Mouse (Mus musculus) heart, adult 2 months (tissue): ENCODE results near the gene Tspyl3. TPM values are rescaled to one million over a fixed set of nuclear protein-coding genes. Genes with fewer than 3 reads are reported as not detected.

ENCODE experiments used
- DNase-seq, 2 experiments: peaks; one replicate each; pipeline ENCODE4 v3.0.0; 2021
- H3K27ac ChIP-seq: fragments of 200-600 bp; 2 replicates; pipeline ENCODE4 v1.8.1; 2022
- H3K27me3 ChIP-seq: fragments of 200-500 bp; 2 replicates; pipeline ENCODE4 v1.6.1; 2012; ENCODE audit warnings: mild to moderate bottlenecking, low read length, inconsistent platforms, mixed read lengths; ENCODE audit not compliant: control insufficient read depth, insufficient read depth
- H3K36me3 ChIP-seq: fragments of 200-500 bp; 2 replicates; pipeline ENCODE4 v1.6.1; 2012; ENCODE audit warnings: low read length, inconsistent platforms; ENCODE audit not compliant: control insufficient read depth, insufficient read depth
- H3K4me1 ChIP-seq: fragments of 200-500 bp; 2 replicates; pipeline ENCODE4 v1.6.1; 2011; ENCODE audit warnings: low read length; ENCODE audit not compliant: control insufficient read depth, insufficient read depth
- H3K4me3 ChIP-seq: fragments of 200-600 bp; 2 replicates; pipeline ENCODE4 v1.8.1; 2022
- H3K79me2 ChIP-seq: fragments of 200-500 bp; replicated peaks from 2 replicates; pipeline ENCODE4 v1.6.1; 2012; ENCODE audit warnings: mild to moderate bottlenecking, inconsistent platforms, low read length, moderate library complexity, mixed read lengths; ENCODE audit not compliant: control insufficient read depth, insufficient read depth
- H3K9ac ChIP-seq: fragments of 200-500 bp; 2 replicates; pipeline ENCODE4 v1.6.1; 2012; ENCODE audit warnings: low read depth, mild to moderate bottlenecking, control low read depth, inconsistent platforms, low read length, mixed read lengths
- CTCF ChIP-seq: fragments of 200-600 bp; IDR thresholded peaks from 2 replicates; pipeline ENCODE4 v1.8.1; 2022; ENCODE audit warnings: antibody characterized with exemption, mild to moderate bottlenecking, moderate library complexity
- EP300 ChIP-seq: fragments of 200-500 bp; IDR thresholded peaks from 2 replicates; pipeline ENCODE4 v1.6.1; 2011; ENCODE audit warnings: low read depth, low read length, control low read depth; ENCODE audit not compliant: insufficient read depth
- POLR2A ChIP-seq: fragments of 200-500 bp; IDR thresholded peaks from 2 replicates; pipeline ENCODE4 v1.6.1; 2011; ENCODE audit warnings: mild to moderate bottlenecking, low read depth, low read length, control low read depth; ENCODE audit not compliant: insufficient read depth
- WGBS: fragments of 180-500 bp; shearing (Covaris S2); methylation state at CpG from one replicate; pipeline ENCODE4 v1.1.7; 2018; 5-methylcytosine and 5-hydroxymethylcytosine counted together
- intact Hi-C: fragments of 180-260 bp; cut with DNase I; formaldehyde crosslinking; loops from one replicate; pipeline ENCODE4 v1.15.1; 2025
- polyA plus RNA-seq: library from polyadenylated mRNA; depleted of rRNA; stranded (reverse); fragments of >200 nt; gene quantifications from 2 replicates; pipeline ENCODE4 v1.2.3, GENCODE M21; 2012; rRNA removed
- total RNA-seq, 2 experiments: library from RNA; stranded (reverse); gene quantifications; 2 replicates each; pipeline ENCODE4 v1.2.3; 2021

The Tspyl3 gene
- total and polyA plus RNA-seq, 3 experiments = 0.94 to 2.1 (median 1.2) TPM

DNA sequence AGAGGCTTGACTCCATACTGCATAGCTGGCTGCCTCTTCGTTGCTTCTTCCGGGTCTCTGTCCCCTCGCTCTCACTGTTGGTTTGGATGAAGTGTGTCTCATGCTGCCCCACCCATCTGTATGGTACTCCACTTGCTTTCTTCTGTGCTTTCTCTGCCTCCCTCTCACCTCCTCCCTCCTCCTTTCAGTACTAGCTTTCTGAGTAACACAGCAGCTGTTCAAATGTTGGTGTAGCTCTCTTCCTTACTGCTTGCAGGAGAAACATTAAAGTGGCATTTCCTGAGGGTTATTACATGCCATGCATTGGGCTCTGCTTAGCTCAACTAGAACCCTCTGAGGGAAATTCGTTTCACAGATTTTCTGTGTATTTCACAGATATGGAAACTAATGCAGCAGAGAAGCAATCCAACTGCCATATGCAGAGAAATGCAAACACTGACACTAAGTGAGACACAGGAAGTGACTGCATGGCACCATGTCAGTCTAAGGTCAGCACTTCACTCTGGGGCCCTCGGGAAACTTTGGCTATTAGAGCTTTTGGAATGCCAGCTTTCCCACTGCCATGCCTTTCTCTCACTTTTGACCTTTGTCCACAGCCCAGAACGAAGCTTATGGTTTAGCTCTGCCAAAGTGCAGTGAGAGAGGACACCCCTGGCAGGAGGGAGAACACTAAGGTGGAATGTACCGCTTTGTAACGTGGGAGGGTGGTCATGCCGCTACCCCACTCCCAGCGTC is 45.9 kb downstream of the Tspyl3 start:
- DNase-seq = no peak
- TF ChIP-seq CTCF = no peak
- TF ChIP-seq EP300 = no peak
- no peak for TF ChIP-seq POLR2A
- Histone ChIP-seq H3K4me3 (no peak overlapping the region), H3K79me2 (peaks cover 3% of the 10 kb centered on the region; the same call in 1 of the 2 replicates), H3K36me3 (peaks cover 2% of the 10 kb centered on the region; the same call in 1 of the 2 replicates), H3K27me3 (no peaks in the 10 kb centered on the region), H3K27ac (no peak overlapping the region), H3K9ac (no peak overlapping the region), H3K4me1 (peaks cover 2% of the 10 kb centered on the region)
- intact Hi-C loops = no loop called here
- 76% methylated on average over 10 of the region's 10 CpGs for WGBS

DNA sequence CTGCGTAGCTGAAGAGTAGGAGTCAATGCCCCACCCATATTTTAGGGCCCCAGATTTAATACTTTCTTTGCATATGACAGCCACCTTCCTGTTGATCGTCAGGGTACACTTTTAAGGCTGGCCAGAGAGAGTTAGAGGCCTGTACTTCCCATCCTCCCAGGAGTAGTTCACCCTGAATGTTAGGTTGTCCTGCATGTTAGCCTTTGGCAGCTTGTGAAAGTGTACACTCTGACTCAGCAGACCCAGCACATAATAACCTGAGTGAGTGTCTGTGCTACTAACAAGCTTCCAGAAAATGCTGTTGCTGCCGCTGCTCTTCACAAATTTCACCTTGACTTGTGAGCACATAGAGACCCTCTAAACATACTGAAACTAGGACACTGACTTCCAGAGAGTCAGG is 48.1 kb downstream of the Tspyl3 start:
- intact Hi-C loops = no loop called here
- no peak overlapping the region for H3K4me3 ChIP-seq
- no peak for TF ChIP-seq EP300
- TF ChIP-seq CTCF = no peak
- TF ChIP-seq POLR2A = no peak

DNA sequence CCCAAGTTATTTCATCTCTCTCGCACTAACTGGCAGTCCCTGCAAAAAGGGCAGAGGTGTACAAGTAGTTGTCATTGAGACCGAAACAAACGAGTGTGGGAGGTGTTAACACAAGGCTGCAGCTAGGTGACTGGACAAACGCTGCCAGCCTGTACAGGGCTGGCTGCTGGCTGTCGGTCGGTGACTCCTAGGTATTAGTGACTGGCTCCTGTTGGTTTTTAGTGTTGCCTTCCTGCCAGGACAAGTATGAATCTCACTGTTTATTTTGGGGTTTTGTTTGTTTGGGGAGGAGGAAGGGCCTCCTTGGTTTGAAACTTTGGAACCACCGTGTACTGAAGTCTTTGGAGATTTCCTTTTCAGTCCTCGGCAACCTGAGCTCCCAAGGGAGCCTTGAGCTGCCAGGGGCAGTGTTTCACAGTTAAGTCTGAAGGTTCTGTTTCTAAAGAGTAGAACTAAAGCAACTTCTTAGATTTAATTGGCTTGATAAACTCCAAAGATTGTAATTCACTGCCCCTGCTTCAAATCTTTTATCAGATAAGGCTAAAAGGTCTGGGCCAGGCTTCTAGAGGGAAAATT is 49.2 kb downstream of the Tspyl3 start:
- no peak overlapping the region for H3K4me3 ChIP-seq
- H3K36me3 ChIP-seq = peaks cover 4% of the 10 kb centered on the region; the same call in 1 of the 2 replicates
- intact Hi-C loops = no loop called here
- TF ChIP-seq POLR2A = no peak
- TF ChIP-seq EP300 = no peak
- TF ChIP-seq CTCF = no peak
- H3K9ac ChIP-seq = no peak overlapping the region
- no peak for DNase-seq
- no peaks in the 10 kb centered on the region for H3K27me3 ChIP-seq
- H3K79me2 ChIP-seq = peaks cover 4% of the 10 kb centered on the region; the same call in 1 of the 2 replicates
- peaks cover 4% of the 10 kb centered on the region for H3K4me1 ChIP-seq
- WGBS = 43% methylated on average over 8 of the region's 8 CpGs
- H3K27ac ChIP-seq = no peak overlapping the region

More for the DNA sequence above, 48.1 kb downstream of the Tspyl3 start:
- no peak for DNase-seq
- H3K36me3 ChIP-seq = peaks cover 4% of the 10 kb centered on the region; the same call in 1 of the 2 replicates
- no peak overlapping the region for H3K9ac ChIP-seq
- 82% methylated on average over 3 of the region's 3 CpGs for WGBS
- no peak overlapping the region for H3K27ac ChIP-seq
- H3K79me2 ChIP-seq = peaks cover 3% of the 10 kb centered on the region; the same call in 1 of the 2 replicates
- no peaks in the 10 kb centered on the region for H3K27me3 ChIP-seq
- H3K4me1 ChIP-seq = peaks cover 4% of the 10 kb centered on the region

Other genes starting within 250 kb of the Tspyl3 start
- gene Pdrg1, start 210.0 kb downstream of the Tspyl3 start, total RNA-seq = 100 to 1,000 TPM; 117 to 127 TPM
- gene Pdrg1, start 210.0 kb downstream of the Tspyl3 start, polyA plus RNA-seq = 125 and 186 TPM in 2 replicates
- not detected for gene Xkr7, start 193.6 kb downstream of the Tspyl3 start, total RNA-seq
- 0.08 TPM in 1 of 2 replicates, not detected in the other for gene Xkr7, start 193.6 kb downstream of the Tspyl3 start, polyA plus RNA-seq
- gene Ccm2l, start 159.5 kb downstream of the Tspyl3 start, total RNA-seq = 10 to 100 TPM; 13.3 to 15.9 TPM
- gene Ccm2l, start 159.5 kb downstream of the Tspyl3 start, polyA plus RNA-seq = 43.4 and 44.3 TPM in 2 replicates
- gene Hck, start 117.0 kb downstream of the Tspyl3 start, total RNA-seq = 1 to 10 TPM; 1.5 TPM
- gene Hck, start 117.0 kb downstream of the Tspyl3 start, polyA plus RNA-seq = 1.9 and 2.9 TPM in 2 replicates
- gene Tm9sf4, start 64.1 kb downstream of the Tspyl3 start, total RNA-seq = 10 to 100 TPM; 43.3 to 51.8 TPM
- gene Tm9sf4, start 64.1 kb downstream of the Tspyl3 start, polyA plus RNA-seq = 34.5 and 48.7 TPM in 2 replicates
- 1 to 10 TPM; 3.5 to 4.1 TPM for gene Plagl2, start 16.0 kb upstream of the Tspyl3 start, total RNA-seq
- 3.0 and 4.7 TPM in 2 replicates for gene Plagl2, start 16.0 kb upstream of the Tspyl3 start, polyA plus RNA-seq
- 10 to 100 TPM; 12.6 to 13.3 TPM for gene Pofut1, start 16.1 kb upstream of the Tspyl3 start, total RNA-seq
- gene Pofut1, start 16.1 kb upstream of the Tspyl3 start, polyA plus RNA-seq = 12.1 and 17.7 TPM in 2 replicates
- gene Kif3b, start 66.0 kb upstream of the Tspyl3 start, total RNA-seq = 1 to 10 TPM; 7.7 to 8.2 TPM
- gene Kif3b, start 66.0 kb upstream of the Tspyl3 start, polyA plus RNA-seq = 3.8 and 6.6 TPM in 2 replicates
- 10 to 100 TPM; 17.7 to 21.2 TPM for gene Asxl1, start 120.4 kb upstream of the Tspyl3 start, total RNA-seq
- 8.0 and 12.3 TPM in 2 replicates for gene Asxl1, start 120.4 kb upstream of the Tspyl3 start, polyA plus RNA-seq